Mouse (Mus musculus) liver, postnatal 0 days (tissue): ENCODE data around the gene Ptprd.

Experiments used
- CTCF ChIP-seq: sonication (generic); IDR thresholded peaks from 2 replicates; pipeline ENCODE4 v1.5.1; 2016; ENCODE audit warnings: antibody characterized with exemption, low read depth
- EP300 ChIP-seq: IDR thresholded peaks from 2 replicates; pipeline ENCODE4 v1.6.1; 2016; ENCODE audit warnings: antibody characterized with exemption, low read depth, mild to moderate bottlenecking

- TF ChIP-seq CTCF: no peak
- TF ChIP-seq EP300: no peak
Observed at GRCm38 (mm10) chr4:75950582-75950981, 2261.2 kb downstream of the Ptprd start.
